Mouse (Mus musculus): Measurements from ENCODE around the gene Fam19a5. TPM values are rescaled to one million over a fixed set of nuclear protein-coding genes. Genes with fewer than 3 reads are reported as not detected.

Gene Fam19a5
- polyA plus RNA-seq, 1 experiment from 2014 or later: 4.0 TPM

DNA sequence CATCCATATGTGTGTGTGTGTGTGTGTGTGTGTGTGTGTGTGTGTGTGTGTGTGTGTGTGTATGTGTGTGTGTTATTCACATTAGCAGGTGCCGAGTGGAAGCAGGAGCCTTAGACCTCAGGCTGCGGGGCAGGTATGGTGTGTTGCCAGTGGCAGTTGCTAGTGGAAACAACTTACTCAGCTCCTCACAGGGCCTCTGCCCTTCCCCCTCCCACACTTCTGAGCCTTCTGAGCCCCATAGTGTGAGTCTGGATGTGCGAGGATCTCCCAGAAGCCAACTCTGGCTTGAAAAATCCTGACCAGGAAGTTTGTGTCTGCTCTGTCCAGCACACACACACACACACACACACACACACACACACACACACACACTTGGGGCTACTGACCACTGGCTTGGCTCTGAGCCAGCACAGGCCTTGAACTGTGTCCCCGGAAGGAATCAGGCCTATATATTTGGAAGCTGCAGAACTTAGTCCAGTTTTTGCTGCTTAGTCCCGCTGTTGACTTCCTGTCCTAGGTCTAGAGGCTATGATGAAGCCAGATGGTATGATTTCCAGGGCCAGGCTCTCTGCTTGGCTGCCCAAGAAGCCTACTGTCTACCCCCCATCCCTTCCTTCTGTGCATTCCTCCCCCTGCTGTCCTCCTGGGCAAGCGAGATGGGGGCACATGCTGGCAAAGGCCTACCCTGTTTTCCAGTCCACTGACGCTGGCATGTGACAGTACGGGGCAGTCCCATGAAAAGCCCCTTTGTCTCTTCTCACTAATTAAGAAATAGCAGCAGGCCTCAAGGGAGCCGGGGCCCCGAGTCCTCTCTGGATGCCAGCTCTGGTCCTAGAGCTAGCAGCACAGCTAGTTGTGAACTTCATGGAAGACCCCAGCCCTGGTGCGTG lies 22.2 kb downstream of the Fam19a5 start:
- Histone ChIP-seq H3K4me2 (ENCODE audit: low read depth, severe bottlenecking) (no peak overlapping the region), H3K9me3 (ENCODE audit: control insufficient read depth, low read length) (no peaks in the 10 kb centered on the region), H3K36me3 (ENCODE audit: control insufficient read depth, insufficient read depth, low read length) (no peaks in the 10 kb centered on the region), H3K27me3 (ENCODE audit: control insufficient read depth, insufficient read depth, low read length) (no peaks in the 10 kb centered on the region), H3K4me1 (ENCODE audit: control insufficient read depth, insufficient read depth, low read length) (no peaks in the 10 kb centered on the region), H3K27ac (replicated peaks; ENCODE audit: low read depth, low read length) (no peak overlapping the region), H3K9ac (ENCODE audit: low read length) (no peak overlapping the region), H3K4me3 (ENCODE audit: low read depth, low read length) (no peak overlapping the region)
- ATAC-seq (ENCODE audit: insufficient number of reproducible peaks, low FRiP score, low TSS enrichment, low read depth) (no peak), DNase-seq (ENCODE audit: low spot score) (no peak)
- WGBS: 80% methylated on average over 11 of the region's 11 CpGs

DNA sequence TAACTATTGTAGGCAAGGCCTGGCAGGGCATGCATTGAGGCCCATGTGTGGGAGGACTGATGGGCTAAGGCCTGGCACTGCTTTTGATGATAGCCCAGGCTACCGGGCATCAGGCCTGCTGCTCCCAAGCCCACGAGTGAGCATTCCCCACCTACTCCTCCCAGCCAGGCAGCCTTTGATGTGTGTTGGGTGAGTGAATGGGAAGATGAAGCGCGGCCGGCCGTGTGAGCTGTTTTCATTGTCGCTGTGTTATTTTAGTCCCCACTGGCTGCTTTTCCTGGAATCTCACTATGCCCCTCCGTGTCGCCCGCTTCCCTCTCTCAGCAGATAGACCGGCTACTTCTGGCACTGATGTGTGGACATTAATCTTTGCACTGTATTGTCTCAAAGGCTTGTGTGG lies 26.1 kb downstream of the Fam19a5 start:
- Histone ChIP-seq H3K9me3 (ENCODE audit: control insufficient read depth, low read length) (no peaks in the 10 kb centered on the region), H3K27ac (replicated peaks; ENCODE audit: low read depth, low read length) (no peak overlapping the region), H3K36me3 (ENCODE audit: control insufficient read depth, insufficient read depth, low read length) (no peaks in the 10 kb centered on the region), H3K27me3 (ENCODE audit: control insufficient read depth, insufficient read depth, low read length) (no peaks in the 10 kb centered on the region), H3K9ac (ENCODE audit: low read length) (no peak overlapping the region), H3K4me3 (ENCODE audit: low read depth, low read length) (no peak overlapping the region), H3K4me1 (ENCODE audit: control insufficient read depth, insufficient read depth, low read length) (no peaks in the 10 kb centered on the region), H3K4me2 (ENCODE audit: low read depth, severe bottlenecking) (no peak overlapping the region)
- ATAC-seq (ENCODE audit: insufficient number of reproducible peaks, low FRiP score, low TSS enrichment, low read depth) (no peak), DNase-seq (ENCODE audit: low spot score) (no peak)
- WGBS: 83% methylated on average over 11 of the region's 11 CpGs

GRCm38 (mm10) chr15:87579861-87580260 lies 35.8 kb downstream of the Fam19a5 start:
- DNase-seq (ENCODE audit: low spot score): no peak
- 87% methylated on average over 5 of the region's 5 CpGs for WGBS
- no peaks in the 10 kb centered on the region for H3K27me3 ChIP-seq (ENCODE audit: control insufficient read depth, insufficient read depth, low read length)

GRCm38 (mm10) chr15:87583921-87584621 lies 40.0 kb downstream of the Fam19a5 start:
- Histone ChIP-seq H3K4me1 (ENCODE audit: control insufficient read depth, insufficient read depth, low read length) (no peaks in the 10 kb centered on the region), H3K4me2 (ENCODE audit: low read depth, severe bottlenecking) (no peak overlapping the region), H3K9me3 (ENCODE audit: control insufficient read depth, low read length) (no peaks in the 10 kb centered on the region), H3K27me3 (ENCODE audit: control insufficient read depth, insufficient read depth, low read length) (no peaks in the 10 kb centered on the region), H3K36me3 (ENCODE audit: control insufficient read depth, insufficient read depth, low read length) (no peaks in the 10 kb centered on the region), H3K4me3 (ENCODE audit: low read depth, low read length) (no peak overlapping the region), H3K9ac (ENCODE audit: low read length) (no peak overlapping the region), H3K27ac (replicated peaks; ENCODE audit: low read depth, low read length) (no peak overlapping the region)
- WGBS: 82% methylated on average over 26 of the region's 26 CpGs
- no peak for ATAC-seq (ENCODE audit: insufficient number of reproducible peaks, low FRiP score, low TSS enrichment, low read depth)
- DNase-seq (ENCODE audit: low spot score): no peak

More at GRCm38 (mm10) chr15:87579861-87580260, 35.8 kb downstream of the Fam19a5 start:
- H3K27ac ChIP-seq (replicated peaks; ENCODE audit: low read depth, low read length): no peak overlapping the region
- H3K4me3 ChIP-seq (ENCODE audit: low read depth, low read length): no peak overlapping the region
- H3K9me3 ChIP-seq (ENCODE audit: control insufficient read depth, low read length): no peaks in the 10 kb centered on the region
- no peaks in the 10 kb centered on the region for H3K4me1 ChIP-seq (ENCODE audit: control insufficient read depth, insufficient read depth, low read length)
- H3K36me3 ChIP-seq (ENCODE audit: control insufficient read depth, insufficient read depth, low read length): no peaks in the 10 kb centered on the region
- ATAC-seq (ENCODE audit: insufficient number of reproducible peaks, low FRiP score, low TSS enrichment, low read depth): no peak
- H3K4me2 ChIP-seq (ENCODE audit: low read depth, severe bottlenecking): no peak overlapping the region
- no peak overlapping the region for H3K9ac ChIP-seq (ENCODE audit: low read length)

- Histone ChIP-seq H3K9me3 (ENCODE audit: control insufficient read depth, low read length) (no peaks in the 10 kb centered on the region), H3K4me1 (ENCODE audit: control insufficient read depth, insufficient read depth, low read length) (no peaks in the 10 kb centered on the region), H3K36me3 (ENCODE audit: control insufficient read depth, insufficient read depth, low read length) (no peaks in the 10 kb centered on the region), H3K27me3 (ENCODE audit: control insufficient read depth, insufficient read depth, low read length) (no peaks in the 10 kb centered on the region), H3K4me2 (ENCODE audit: low read depth, severe bottlenecking) (no peak overlapping the region), H3K4me3 (ENCODE audit: low read depth, low read length) (no peak overlapping the region), H3K27ac (replicated peaks; ENCODE audit: low read depth, low read length) (no peak overlapping the region), H3K9ac (ENCODE audit: low read length) (no peak overlapping the region)
- DNase-seq (ENCODE audit: low spot score): no peak
- ATAC-seq (ENCODE audit: insufficient number of reproducible peaks, low FRiP score, low TSS enrichment, low read depth): no peak
- WGBS: 91% methylated on average over 10 of the region's 10 CpGs
These were observed 46.9 kb downstream of the Fam19a5 start for GRCm38 (mm10) chr15:87590975-87591374.

DNA sequence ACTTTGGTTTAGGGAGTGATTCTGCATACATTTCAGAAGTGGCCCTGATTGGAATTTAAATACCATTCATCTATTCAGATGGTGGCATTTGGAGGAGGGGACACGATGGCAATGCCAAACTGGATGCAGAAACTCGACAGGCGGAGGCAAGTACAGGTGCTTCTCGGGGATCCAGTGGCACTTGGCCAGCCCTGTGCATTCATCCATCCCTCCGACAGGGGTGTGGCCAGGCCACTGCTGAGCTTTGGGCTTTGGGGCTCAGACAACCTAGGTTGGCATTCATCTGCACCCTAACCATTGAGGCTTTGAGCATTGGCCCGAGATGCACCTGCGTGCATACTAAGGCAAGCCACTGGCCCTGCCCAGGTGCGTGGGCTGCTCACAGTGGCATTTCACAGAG lies 52.6 kb downstream of the Fam19a5 start:
- Histone ChIP-seq H3K27me3 (ENCODE audit: control insufficient read depth, insufficient read depth, low read length) (no peaks in the 10 kb centered on the region), H3K4me1 (ENCODE audit: control insufficient read depth, insufficient read depth, low read length) (no peaks in the 10 kb centered on the region), H3K9ac (ENCODE audit: low read length) (no peak overlapping the region), H3K4me2 (ENCODE audit: low read depth, severe bottlenecking) (no peak overlapping the region), H3K4me3 (ENCODE audit: low read depth, low read length) (no peak overlapping the region), H3K36me3 (ENCODE audit: control insufficient read depth, insufficient read depth, low read length) (no peaks in the 10 kb centered on the region), H3K27ac (replicated peaks; ENCODE audit: low read depth, low read length) (no peak overlapping the region), H3K9me3 (ENCODE audit: control insufficient read depth, low read length) (no peaks in the 10 kb centered on the region)
- ATAC-seq (ENCODE audit: insufficient number of reproducible peaks, low FRiP score, low TSS enrichment, low read depth) (no peak), DNase-seq (ENCODE audit: low spot score) (no peak)
- WGBS: 86% methylated on average over 8 of the region's 8 CpGs

- Histone ChIP-seq H3K4me1 (ENCODE audit: control insufficient read depth, insufficient read depth, low read length) (no peaks in the 10 kb centered on the region), H3K36me3 (ENCODE audit: control insufficient read depth, insufficient read depth, low read length) (no peaks in the 10 kb centered on the region), H3K27ac (replicated peaks; ENCODE audit: low read depth, low read length) (no peak overlapping the region), H3K27me3 (ENCODE audit: control insufficient read depth, insufficient read depth, low read length) (no peaks in the 10 kb centered on the region), H3K4me2 (ENCODE audit: low read depth, severe bottlenecking) (no peak overlapping the region), H3K9me3 (ENCODE audit: control insufficient read depth, low read length) (no peaks in the 10 kb centered on the region), H3K9ac (ENCODE audit: low read length) (no peak overlapping the region), H3K4me3 (ENCODE audit: low read depth, low read length) (no peak overlapping the region)
- DNase-seq (ENCODE audit: low spot score) (no peak), ATAC-seq (ENCODE audit: insufficient number of reproducible peaks, low FRiP score, low TSS enrichment, low read depth) (no peak)
- 89% methylated on average over 4 of the region's 4 CpGs for WGBS
These were observed 53.0 kb downstream of the Fam19a5 start for GRCm38 (mm10) chr15:87597149-87597548.

DNA sequence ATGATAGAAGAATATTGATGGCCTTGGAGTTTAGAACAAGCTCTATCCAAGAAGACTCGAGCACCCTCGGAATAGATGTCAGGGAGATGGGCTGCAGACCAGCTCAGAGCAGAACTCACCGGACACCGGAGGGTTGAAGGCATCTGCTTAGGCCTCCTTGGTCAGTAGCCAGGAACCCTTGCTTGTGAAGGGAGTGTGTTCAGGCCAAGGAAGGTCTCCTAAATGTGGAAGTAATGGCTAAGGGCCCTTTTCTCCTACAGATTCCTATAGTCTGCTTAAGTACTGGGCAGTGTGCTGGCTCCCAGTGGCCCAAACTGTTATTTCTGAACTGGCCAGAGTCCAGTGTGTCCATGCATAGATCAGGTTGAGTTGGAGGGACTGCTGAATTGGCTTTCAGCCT lies 53.7 kb downstream of the Fam19a5 start:
- Histone ChIP-seq H3K9me3 (ENCODE audit: control insufficient read depth, low read length) (no peaks in the 10 kb centered on the region), H3K4me1 (ENCODE audit: control insufficient read depth, insufficient read depth, low read length) (no peaks in the 10 kb centered on the region), H3K27me3 (ENCODE audit: control insufficient read depth, insufficient read depth, low read length) (no peaks in the 10 kb centered on the region), H3K9ac (ENCODE audit: low read length) (no peak overlapping the region), H3K36me3 (ENCODE audit: control insufficient read depth, insufficient read depth, low read length) (no peaks in the 10 kb centered on the region), H3K27ac (replicated peaks; ENCODE audit: low read depth, low read length) (no peak overlapping the region), H3K4me2 (ENCODE audit: low read depth, severe bottlenecking) (no peak overlapping the region), H3K4me3 (ENCODE audit: low read depth, low read length) (no peak overlapping the region)
- DNase-seq (ENCODE audit: low spot score) (no peak), ATAC-seq (ENCODE audit: insufficient number of reproducible peaks, low FRiP score, low TSS enrichment, low read depth) (no peak)
- WGBS: 95% methylated on average over 4 of the region's 4 CpGs
